In the genomic region with DNA sequence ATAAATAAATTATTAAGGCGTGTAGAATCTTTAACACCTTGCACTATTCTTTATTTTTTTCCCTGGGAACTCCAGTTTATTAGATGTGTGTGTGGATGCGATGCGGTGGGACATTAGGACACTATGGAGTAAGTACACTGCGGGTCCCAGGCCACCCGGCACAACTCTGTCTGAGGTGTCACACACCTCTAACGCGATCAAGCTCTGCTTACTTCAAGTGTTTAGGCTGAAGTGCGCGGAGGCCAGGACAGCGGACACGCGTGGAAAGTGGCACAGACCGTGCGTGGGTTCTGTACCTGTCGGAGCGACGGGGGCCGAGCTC, we compare ENCODE assay signal across 8 mouse cellular contexts. TPM values are rescaled to one million over a fixed set of nuclear protein-coding genes. Genes with fewer than 3 reads are reported as not detected.
DNase-seq lines count a peak whose midpoint lies in the region; ATAC-seq and TF ChIP-seq lines count a peak whose summit lies in the region.

No protein-coding gene starts in this region.

- no peaks in the 10 kb centered on the region for H3K4me1 ChIP-seq in kidney, postnatal 0 days (replicated peaks; ENCODE audit: insufficient read depth, low read length)
- peaks cover 26% of the 10 kb centered on the region for H3K4me1 ChIP-seq in embryonic facial prominence, embryonic 10.5 days
- H3K4me1 ChIP-seq in hindbrain, embryonic 16.5 days (ENCODE audit: control insufficient read depth, insufficient read depth, low read depth, low read length), result peaks cover 16% of the 10 kb centered on the region
- H3K4me1 ChIP-seq in midbrain, postnatal 0 days (ENCODE audit: insufficient read depth, low read length), result peaks cover 12% of the 10 kb centered on the region; the same call in 1 of the 2 replicates

- peak overlapping the region; percentile 91 for H3K27ac ChIP-seq in kidney, postnatal 0 days
- peak overlapping the region; percentile 97 for H3K27ac ChIP-seq in embryonic facial prominence, embryonic 10.5 days (replicated peaks)
- H3K27ac ChIP-seq in hindbrain, embryonic 16.5 days (ENCODE audit: low read depth, low read length), result peak overlapping the region; percentile 93
- peak overlapping the region; percentile 86 for H3K27ac ChIP-seq in midbrain, postnatal 0 days (ENCODE audit: low read depth, low read length)

- no peak for TF ChIP-seq CTCF in kidney, postnatal 0 days (IDR thresholded peaks at IDR 0.05; ENCODE audit: low read depth)
- TF ChIP-seq CTCF in midbrain, postnatal 0 days (IDR thresholded peaks at IDR 0.05), result no peak

- no peaks in the 10 kb centered on the region for H3K36me3 ChIP-seq in kidney, postnatal 0 days (ENCODE audit: insufficient read depth, low read length)
- no peaks in the 10 kb centered on the region for H3K36me3 ChIP-seq in embryonic facial prominence, embryonic 10.5 days (replicated peaks)
- no peaks in the 10 kb centered on the region for H3K36me3 ChIP-seq in hindbrain, embryonic 16.5 days (ENCODE audit: control insufficient read depth, insufficient read depth, low read length)
- no peaks in the 10 kb centered on the region for H3K36me3 ChIP-seq in midbrain, postnatal 0 days (ENCODE audit: insufficient read depth, low read length)

- peak; percentile 57; the same call in 1 of the 2 replicates for ATAC-seq in kidney, postnatal 0 days (replicated peaks; ENCODE audit: low FRiP score, low read depth)
- ATAC-seq in hindbrain, embryonic 16.5 days, result no peak
- no peak for ATAC-seq in midbrain, postnatal 0 days (ENCODE audit: low FRiP score)

- DNase-seq in kidney, postnatal 0 days (ENCODE audit: low spot score), result no peak
- DNase-seq in kidney, adult 11 months, result no peak
- no peak for DNase-seq in embryonic facial prominence, embryonic 10.5 days (ENCODE audit: low spot score)
- DNase-seq in midbrain, postnatal 0 days (ENCODE audit: low spot score), result no peak
- DNase-seq in thymus, postnatal 14 days, result no peak
- no peak for DNase-seq in cerebellum, adult 18-20 months
- DNase-seq in cerebellum, adult 9-11 months, result no peak

- no peaks in the 10 kb centered on the region for H3K27me3 ChIP-seq in kidney, postnatal 0 days (ENCODE audit: insufficient read depth, low read length)
- H3K27me3 ChIP-seq in embryonic facial prominence, embryonic 10.5 days (replicated peaks; ENCODE audit: low read depth, poor library complexity, severe bottlenecking), result no peaks in the 10 kb centered on the region
- H3K27me3 ChIP-seq in hindbrain, embryonic 16.5 days (replicated peaks; ENCODE audit: control insufficient read depth, insufficient read depth, low read length), result no peaks in the 10 kb centered on the region
- H3K27me3 ChIP-seq in midbrain, postnatal 0 days (ENCODE audit: insufficient read depth, low read length), result no peaks in the 10 kb centered on the region

- no peaks in the 10 kb centered on the region for H3K9me3 ChIP-seq in kidney, postnatal 0 days (replicated peaks; ENCODE audit: low read length)
- H3K9me3 ChIP-seq in embryonic facial prominence, embryonic 10.5 days, result no peaks in the 10 kb centered on the region
- H3K9me3 ChIP-seq in hindbrain, embryonic 16.5 days (ENCODE audit: control insufficient read depth, low read length), result no peaks in the 10 kb centered on the region
- H3K9me3 ChIP-seq in midbrain, postnatal 0 days (ENCODE audit: low read length), result no peaks in the 10 kb centered on the region

- peak overlapping the region; percentile 93 for H3K4me3 ChIP-seq in kidney, postnatal 0 days (replicated peaks; ENCODE audit: low read depth, low read length)
- H3K4me3 ChIP-seq in embryonic facial prominence, embryonic 10.5 days, result peak overlapping the region; percentile 93
- H3K4me3 ChIP-seq in hindbrain, embryonic 16.5 days (ENCODE audit: low read length), result peak overlapping the region; percentile 98
- peak overlapping the region; percentile 96 for H3K4me3 ChIP-seq in midbrain, postnatal 0 days (ENCODE audit: low read depth, low read length)

- H3K4me2 ChIP-seq in kidney, postnatal 0 days (ENCODE audit: low read length), result peak overlapping the region; percentile 76
- H3K4me2 ChIP-seq in hindbrain, embryonic 16.5 days (ENCODE audit: low read length), result peak overlapping the region; percentile 60
- H3K4me2 ChIP-seq in midbrain, postnatal 0 days (ENCODE audit: low read depth, low read length, poor library complexity, severe bottlenecking), result peak overlapping the region; percentile 69

- under 1% methylated on average over 18 of the region's 18 CpGs for WGBS in kidney, postnatal 0 days
- WGBS in embryonic facial prominence, embryonic 10.5 days, result 2% methylated on average over 18 of the region's 18 CpGs
- 2% methylated on average over 18 of the region's 18 CpGs for WGBS in hindbrain, embryonic 16.5 days
- WGBS in midbrain, postnatal 0 days, result 1% methylated on average over 18 of the region's 18 CpGs

- peak overlapping the region; percentile 87 for H3K9ac ChIP-seq in kidney, postnatal 0 days (ENCODE audit: low read depth, low read length)
- H3K9ac ChIP-seq in hindbrain, embryonic 16.5 days (ENCODE audit: low read depth, low read length), result peak overlapping the region; percentile 96
- peak overlapping the region; percentile 98 for H3K9ac ChIP-seq in midbrain, postnatal 0 days (replicated peaks; ENCODE audit: low read length, poor library complexity, severe bottlenecking)

RNA-seq across cellular contexts. Expression of gene E130308A19Rik, which starts 0.4 kb away (rescaled TPM):
- 29.0 and 30.7 TPM in 2 replicates for polyA plus RNA-seq in kidney, postnatal 0 days (2015; fragmentation: Nextera tagmentation; extraction: Ambion mirVana)
- polyA plus RNA-seq in embryonic facial prominence, embryonic 10.5 days (2016; fragmentation: Nextera tagmentation; extraction: Ambion mirVana), result 40.8 and 41.1 TPM in 2 replicates
- 37.3 and 43.2 TPM in 2 replicates for polyA plus RNA-seq in hindbrain, embryonic 16.5 days (2015; fragmentation: Nextera tagmentation; extraction: Ambion mirVana)
- total RNA-seq in midbrain, postnatal 0 days (2014; rRNA removed), result 27.9 and 38.9 TPM in 2 replicates
- 27.9 and 33.5 TPM in 2 replicates for polyA plus RNA-seq in midbrain, postnatal 0 days (2015; fragmentation: Nextera tagmentation; extraction: Ambion mirVana)

RNA-seq across cellular contexts. Expression of gene Hsdl2, which starts 44.3 kb away (rescaled TPM):
- 40.4 and 46.6 TPM in 2 replicates for polyA plus RNA-seq in kidney, postnatal 0 days (2015; fragmentation: Nextera tagmentation; extraction: Ambion mirVana)
- 18.3 and 18.8 TPM in 2 replicates for polyA plus RNA-seq in embryonic facial prominence, embryonic 10.5 days (2016; fragmentation: Nextera tagmentation; extraction: Ambion mirVana)
- 45.6 and 50.5 TPM in 2 replicates for polyA plus RNA-seq in hindbrain, embryonic 16.5 days (2015; fragmentation: Nextera tagmentation; extraction: Ambion mirVana)
- total RNA-seq in midbrain, postnatal 0 days (2014; rRNA removed), result 27.7 and 29.7 TPM in 2 replicates
- polyA plus RNA-seq in midbrain, postnatal 0 days (2015; fragmentation: Nextera tagmentation; extraction: Ambion mirVana), result 33.0 and 39.4 TPM in 2 replicates
